Mouse (Mus musculus) cerebellum, adult 9-11 months (tissue): ENCODE data around the gene Sorbs1.

Experiments used
- DNase-seq: peaks from one replicate; pipeline ENCODE4 v3.0.0; 2022

The Sorbs1 gene

GRCm38 (mm10) chr19:40297078-40297797 lies 216.3 kb downstream of the Sorbs1 start:
- DNase-seq, result no peak

GRCm38 (mm10) chr19:40294231-40294630 lies 219.3 kb downstream of the Sorbs1 start:
- DNase-seq, result peak; percentile 59

- DNase-seq, result no peak
These were observed 219.8 kb downstream of the Sorbs1 start for GRCm38 (mm10) chr19:40293791-40294190.

GRCm38 (mm10) chr19:40290099-40290724 lies 223.4 kb downstream of the Sorbs1 start:
- no peak for DNase-seq

- DNase-seq, result no peak
These were observed 225.2 kb downstream of the Sorbs1 start for GRCm38 (mm10) chr19:40288415-40288814.

- no peak for DNase-seq
These were observed 228.9 kb downstream of the Sorbs1 start for GRCm38 (mm10) chr19:40284704-40285103.

GRCm38 (mm10) chr19:40283415-40283814 lies 230.2 kb downstream of the Sorbs1 start:
- no peak for DNase-seq

GRCm38 (mm10) chr19:40278372-40279023 lies 235.1 kb downstream of the Sorbs1 start:
- DNase-seq, result no peak

GRCm38 (mm10) chr19:40277494-40277893 lies 236.1 kb downstream of the Sorbs1 start:
- DNase-seq, result no peak

GRCm38 (mm10) chr19:40275401-40276188 lies 238.0 kb downstream of the Sorbs1 start:
- no peak for DNase-seq

- no peak for DNase-seq
These were observed 240.9 kb downstream of the Sorbs1 start for GRCm38 (mm10) chr19:40272674-40273073.

- DNase-seq, result no peak
These were observed 242.2 kb downstream of the Sorbs1 start, which contains the start of gene Pdlim1 for GRCm38 (mm10) chr19:40271308-40271892. Gene Pdlim1, minus strand, starts transcription at chr19:40271842.

GRCm38 (mm10) chr19:40270351-40271307 lies 242.9 kb downstream of the Sorbs1 start:
- DNase-seq, result no peak

- no peak for DNase-seq
These were observed 244.1 kb downstream of the Sorbs1 start for GRCm38 (mm10) chr19:40269526-40269925.

- DNase-seq, result no peak
These were observed 245.1 kb downstream of the Sorbs1 start for GRCm38 (mm10) chr19:40268493-40268892.

- no peak for DNase-seq
These were observed 246.2 kb downstream of the Sorbs1 start for GRCm38 (mm10) chr19:40267380-40267779.

GRCm38 (mm10) chr19:40259485-40259884 lies 254.1 kb downstream of the Sorbs1 start:
- no peak for DNase-seq

- DNase-seq, result no peak
These were observed 256.2 kb downstream of the Sorbs1 start for GRCm38 (mm10) chr19:40257396-40257795.

- no peak for DNase-seq
These were observed 257.1 kb downstream of the Sorbs1 start for GRCm38 (mm10) chr19:40256376-40257050.

GRCm38 (mm10) chr19:40255561-40255960 lies 258.0 kb downstream of the Sorbs1 start:
- DNase-seq, result no peak

GRCm38 (mm10) chr19:40254741-40255140 lies 258.8 kb downstream of the Sorbs1 start:
- no peak for DNase-seq
